Mouse (Mus musculus) gastrocnemius, adult 18-20 months (tissue): Measurements from ENCODE around the gene Scamp2. TPM values are rescaled to one million over a fixed set of nuclear protein-coding genes. Genes with fewer than 3 reads are reported as not detected.

ENCODE experiments used
- DNase-seq: peaks from one replicate; pipeline ENCODE4 v3.0.0; 2021; ENCODE audit warnings: low spot score
- total RNA-seq, 2 experiments: library from RNA; stranded (reverse); gene quantifications; 2 replicates each; pipeline ENCODE4 v1.2.3; 2021

Gene Scamp2
- total RNA-seq, 2 experiments from 2014 or later: 41.8 to 43.1 TPM

DNA sequence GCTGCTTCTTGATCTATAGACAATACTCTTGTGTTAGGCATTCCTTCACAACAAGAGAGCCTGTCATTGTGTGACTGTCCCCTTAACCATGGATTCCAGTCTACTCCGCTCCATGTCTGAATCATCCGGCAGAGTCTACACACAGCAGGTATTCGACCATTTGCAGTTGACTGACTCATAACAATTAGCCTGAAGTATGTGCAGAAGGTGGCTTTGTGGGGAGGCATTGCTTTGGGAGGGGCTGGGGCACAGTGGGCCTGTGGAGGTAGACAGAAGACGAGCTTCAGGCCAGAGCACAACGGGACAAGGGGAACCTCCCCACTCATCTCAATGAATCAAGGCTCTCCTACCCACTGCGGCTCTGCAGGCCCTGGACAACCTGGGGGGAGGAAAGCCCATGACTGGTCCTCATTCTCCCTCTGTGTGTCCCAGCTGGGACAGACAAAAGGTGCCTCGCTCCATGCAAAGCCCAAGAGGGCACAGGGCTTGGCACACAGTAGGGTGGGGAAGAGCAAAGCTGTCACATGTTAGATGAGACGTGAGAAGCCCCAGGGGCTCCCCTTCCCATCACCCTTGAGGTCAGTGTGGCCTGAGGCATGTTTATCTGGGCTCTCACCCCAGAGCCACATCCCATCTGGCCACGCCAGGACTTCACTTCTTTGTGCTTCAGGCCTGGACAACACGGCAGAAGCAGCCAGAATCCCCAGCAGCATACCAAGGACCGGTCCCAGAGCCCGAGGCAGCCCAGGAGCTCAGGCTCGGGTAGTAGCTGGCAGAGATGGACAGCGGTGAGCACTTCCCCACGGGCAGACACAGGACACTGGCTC is 65.1 kb downstream of the Scamp2 start:
- DNase-seq: no peak

DNA sequence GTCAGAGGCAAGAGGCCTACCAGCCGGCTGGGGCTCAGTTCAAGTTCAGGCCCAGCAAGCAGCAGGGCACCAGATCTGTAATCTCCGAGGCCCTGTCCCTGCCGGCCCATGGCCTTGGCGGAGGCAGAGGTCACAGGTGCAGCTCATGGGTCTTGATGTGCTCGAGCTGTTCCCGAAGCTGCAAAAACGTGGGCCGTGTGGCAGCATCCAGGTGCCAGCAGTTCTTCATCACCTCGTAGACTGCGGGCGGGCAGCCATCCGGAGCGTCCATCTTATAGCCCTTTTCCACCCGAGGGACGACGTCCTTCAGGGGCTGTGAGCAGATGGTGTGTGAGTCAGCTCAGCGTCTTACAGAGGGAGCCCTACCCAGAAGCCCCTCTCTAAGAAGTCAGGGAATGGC is 66.4 kb downstream of the Scamp2 start:
- no peak for DNase-seq

DNA sequence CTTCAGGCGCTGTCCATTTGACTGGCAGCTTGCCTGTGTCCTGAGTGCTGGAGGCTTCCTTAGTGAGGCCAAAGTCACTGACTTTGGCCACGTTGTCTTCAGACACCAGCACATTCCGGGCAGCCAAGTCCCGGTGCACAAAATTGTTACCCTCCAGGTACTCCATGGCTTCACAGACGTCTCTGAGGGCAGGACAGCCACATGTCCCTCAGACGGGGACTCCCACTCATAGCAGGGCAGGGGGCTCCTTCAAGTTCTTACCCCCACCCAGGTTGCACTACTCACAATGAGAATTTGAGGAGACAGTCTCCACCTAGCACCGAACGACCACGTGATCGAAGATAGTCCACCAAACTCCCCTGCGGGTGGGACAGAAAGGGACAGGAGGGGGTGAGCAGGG is 67.1 kb downstream of the Scamp2 start:
- DNase-seq: no peak

DNA sequence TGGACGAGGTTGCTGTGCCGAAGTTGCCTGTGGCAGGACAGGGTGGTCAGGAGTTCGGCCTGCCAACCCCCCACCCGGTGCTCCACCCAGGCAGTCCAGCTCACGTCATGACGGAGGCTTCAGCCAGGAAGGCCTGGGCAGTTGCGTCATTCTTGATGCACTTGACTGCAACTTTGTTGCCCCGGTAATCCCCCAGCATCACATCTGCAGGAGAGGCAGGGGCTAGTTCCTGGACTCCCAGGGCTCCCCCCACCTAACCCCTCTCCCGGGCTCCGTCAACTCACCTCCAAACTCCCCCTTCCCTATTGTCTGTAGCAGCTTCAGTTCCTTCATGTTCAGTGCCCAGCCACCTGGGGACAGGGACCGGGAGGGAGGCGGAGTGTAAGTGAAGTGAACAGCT is 68.0 kb downstream of the Scamp2 start:
- no peak for DNase-seq

DNA sequence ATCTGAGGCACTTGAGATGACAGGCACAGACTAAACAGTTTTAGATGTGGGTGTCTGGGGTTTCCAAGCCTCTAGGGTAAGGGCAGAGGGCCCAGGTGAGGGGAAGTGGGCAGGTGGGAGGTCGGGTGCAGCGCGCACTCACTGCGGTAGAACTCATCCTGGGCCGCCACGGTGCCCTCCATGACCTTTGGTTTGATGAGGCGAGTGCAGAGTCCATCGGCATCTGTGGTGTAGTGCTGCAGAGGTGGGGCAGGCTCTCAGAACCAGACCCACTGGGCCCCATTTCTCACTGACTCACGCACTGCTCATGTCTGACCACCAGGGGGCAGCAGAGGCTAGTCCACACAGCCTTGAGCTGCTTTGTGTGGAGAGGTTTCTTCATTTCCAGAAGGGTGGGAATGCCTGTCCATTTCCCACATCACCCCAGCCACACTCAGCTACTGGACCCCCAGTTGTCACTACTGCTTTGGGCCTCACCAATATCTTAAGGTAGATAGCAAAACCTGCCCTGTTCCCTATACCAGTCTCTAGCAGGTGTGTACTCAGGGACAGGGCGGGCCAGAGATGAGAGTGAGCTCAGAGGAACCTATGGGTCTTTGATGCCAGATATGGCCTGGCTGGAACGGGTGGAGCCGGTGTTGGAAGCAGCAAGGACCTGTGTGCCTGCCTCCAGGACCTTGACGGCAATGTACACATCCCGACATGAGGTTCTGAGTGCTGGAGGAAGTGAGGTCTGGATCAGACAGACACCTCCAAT is 68.6 kb downstream of the Scamp2 start:
- DNase-seq: peak; percentile 80

DNA sequence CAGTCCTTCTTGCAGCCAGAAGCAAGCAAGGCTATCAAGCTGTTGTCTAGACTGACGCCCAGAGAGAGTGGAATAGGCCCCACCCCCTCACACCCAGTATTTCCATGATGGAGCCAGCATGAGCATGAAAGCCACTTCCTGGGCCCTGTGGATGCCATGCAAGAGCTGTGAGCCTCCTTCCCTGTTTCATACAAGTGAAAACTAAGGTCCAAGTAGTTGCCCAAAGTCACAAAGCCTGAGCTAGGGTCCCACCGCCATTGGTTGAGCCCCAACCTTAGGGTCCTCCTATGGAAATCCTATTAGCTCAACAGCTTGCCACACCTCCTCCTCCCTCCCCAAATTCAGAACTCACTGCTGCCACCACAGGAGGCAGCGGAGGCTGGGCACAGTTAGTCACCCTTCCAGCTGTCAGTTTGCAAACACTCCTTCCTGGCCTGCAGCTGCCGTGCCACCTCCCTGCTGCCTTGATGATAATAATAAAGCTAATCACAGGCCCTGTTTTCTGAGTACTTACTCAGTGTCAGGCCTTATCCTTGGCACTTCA is 72.8 kb downstream of the Scamp2 start:
- no peak for DNase-seq

DNA sequence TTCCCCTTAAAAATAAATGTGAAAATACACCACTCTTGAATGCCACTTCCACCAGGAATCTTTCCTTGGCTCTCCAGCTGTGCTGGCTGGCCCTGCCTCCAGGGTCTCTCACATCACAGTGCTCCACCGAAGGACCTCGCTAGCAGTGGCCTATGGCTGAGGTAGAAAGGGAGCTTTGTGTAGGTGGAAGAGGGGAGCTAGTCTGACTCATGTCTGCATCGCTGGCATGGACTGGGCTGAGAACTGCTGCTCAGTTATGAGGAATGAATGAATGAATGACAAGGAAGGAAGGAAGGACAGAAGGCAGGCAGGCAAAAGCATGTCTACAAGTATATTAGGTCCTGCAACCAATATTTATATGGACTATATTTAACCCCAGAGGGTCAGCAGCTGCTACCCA is 76.5 kb downstream of the Scamp2 start:
- no peak for DNase-seq

DNA sequence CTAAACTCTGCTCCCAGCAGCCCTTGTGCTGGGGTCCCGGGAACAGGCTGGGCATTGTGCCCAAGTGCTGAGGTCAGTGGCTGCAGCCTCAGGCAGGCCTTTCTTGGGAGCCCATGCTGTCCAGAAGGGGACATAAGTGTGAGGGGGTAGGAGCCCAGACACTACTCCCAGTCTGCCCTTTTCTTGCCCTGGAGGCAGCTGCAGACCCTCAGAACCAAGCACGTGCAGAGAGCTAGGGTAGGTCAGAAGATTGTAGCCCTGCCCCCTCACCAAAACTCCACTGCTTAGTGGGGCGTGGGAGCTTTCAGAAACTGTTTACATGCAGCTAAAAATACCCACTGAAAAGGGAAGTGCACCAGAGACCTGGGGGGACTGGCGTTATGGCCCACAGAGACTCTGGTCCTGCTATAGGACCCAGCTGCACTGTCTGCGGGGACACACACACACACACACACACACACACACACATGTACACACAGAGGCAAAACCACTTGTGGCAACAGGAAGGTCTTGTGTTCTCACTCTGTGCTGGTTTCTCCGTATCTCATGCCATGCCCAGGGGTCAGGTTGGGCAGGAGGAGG is 77.1 kb downstream of the Scamp2 start:
- DNase-seq: no peak

Other genes with a start within 250 kb of the Scamp2 start
- 1 to 10 TPM; 6.5 to 7.9 TPM for gene Ppcdc, start 120.8 kb upstream of the Scamp2 start, total RNA-seq
- gene Scamp5, start 92.9 kb upstream of the Scamp2 start, total RNA-seq: 1 to 10 TPM in 1 of 2 experiments, under 1 TPM in 1; 0.98 to 1.2 TPM
- not detected for gene Rpp25, start 56.9 kb upstream of the Scamp2 start, total RNA-seq
- gene Cox5a, start 39.7 kb upstream of the Scamp2 start, total RNA-seq: 1,000 to 10,000 TPM; 1,174 to 1,300 TPM
- gene Fam219b, start 23.4 kb upstream of the Scamp2 start, total RNA-seq: 1 to 10 TPM; 5.6 to 6.3 TPM
- gene Mpi, start 8.2 kb upstream of the Scamp2 start, total RNA-seq: 10 to 100 TPM; 75.0 to 76.2 TPM
- gene Ulk3, start 28.5 kb downstream of the Scamp2 start, total RNA-seq: 1 to 10 TPM; 3.3 to 3.8 TPM
- not detected for gene Cplx3, start 45.3 kb downstream of the Scamp2 start, total RNA-seq
- not detected for gene Lman1l, start 59.8 kb downstream of the Scamp2 start, total RNA-seq
- 1 to 10 TPM; 6.4 to 9.8 TPM for gene Csk, start 92.7 kb downstream of the Scamp2 start, total RNA-seq
- gene Cyp1a2, start 122.8 kb downstream of the Scamp2 start, total RNA-seq: not detected
- gene Cyp1a1, start 127.0 kb downstream of the Scamp2 start, total RNA-seq: under 1 TPM; 0.24 to 0.37 TPM
- gene Edc3, start 147.6 kb downstream of the Scamp2 start, total RNA-seq: 1 to 10 TPM; 4.7 to 5.1 TPM
- 10 to 100 TPM; 36.1 to 45.2 TPM for gene Clk3, start 204.9 kb downstream of the Scamp2 start, total RNA-seq